Mouse (Mus musculus) lung, embryonic 15.5 days (tissue): ENCODE data around the gene Zfp950. TPM values are rescaled to one million over a fixed set of nuclear protein-coding genes. Genes with fewer than 3 reads are reported as not detected.
A peak's percentile ranks its signal among the peaks of the same experiment; 100 is the strongest.

Source experiments
- ATAC-seq: fragments of 200-750 bp; cut with Nextera tagmentation; 2 replicates; pipeline ENCODE4 v1.8.0; 2017; ENCODE audit warnings: moderate number of reproducible peaks, borderline replicate concordance; ENCODE audit not compliant: low FRiP score, low TSS enrichment; ENCODE audit errors: extremely low read depth
- H3K27ac ChIP-seq: fragments of 300-500 bp; sonication (generic); 2 replicates; pipeline ENCODE4 v1.5.1; 2015; ENCODE audit warnings: moderate library complexity, mild to moderate bottlenecking, inconsistent platforms
- H3K27me3 ChIP-seq: fragments of 300-500 bp; sonication (generic); 2 replicates; pipeline ENCODE4 v1.6.1; 2015; ENCODE audit warnings: inconsistent platforms
- H3K36me3 ChIP-seq: fragments of 300-500 bp; sonication (generic); 2 replicates; pipeline ENCODE4 v1.6.1; 2015; ENCODE audit warnings: inconsistent platforms
- H3K4me1 ChIP-seq: fragments of 300-500 bp; sonication (generic); 2 replicates; pipeline ENCODE4 v1.6.1; 2015; ENCODE audit warnings: inconsistent platforms
- H3K4me2 ChIP-seq: fragments of 300-500 bp; sonication (generic); 2 replicates; pipeline ENCODE4 v1.6.1; 2015; ENCODE audit warnings: inconsistent platforms, mild to moderate bottlenecking, moderate library complexity
- H3K4me3 ChIP-seq: fragments of 300-500 bp; sonication (generic); 2 replicates; pipeline ENCODE4 v1.5.1; 2015; ENCODE audit warnings: mild to moderate bottlenecking, inconsistent platforms
- H3K9ac ChIP-seq: fragments of 300-500 bp; sonication (generic); 2 replicates; pipeline ENCODE4 v1.6.1; 2015; ENCODE audit warnings: inconsistent platforms
- H3K9me3 ChIP-seq: fragments of 300-500 bp; sonication (generic); 2 replicates; pipeline ENCODE4 v1.6.1; 2016; ENCODE audit warnings: inconsistent platforms
- WGBS: fragments of 180-500 bp; shearing (Covaris S2); methylation state at CpG from one replicate; pipeline ENCODE4 v1.1.7; 2015; 5-methylcytosine and 5-hydroxymethylcytosine counted together
- polyA plus RNA-seq: library from polyadenylated mRNA; unstranded; fragments of >200 nt; fragmentation: Nextera tagmentation; extraction: Ambion mirVana; gene quantifications from 2 replicates; pipeline ENCODE4 v1.2.1, GENCODE M21; 2015

The Zfp950 gene
- polyA plus RNA-seq, 1 experiment from 2014 or later, result 35.5 TPM

GRCm38 (mm10) chr19:61090541-61090940, 50.1 kb downstream of the Zfp950 start:
- ATAC-seq, result no peak
- H3K27me3 ChIP-seq, result no peaks in the 10 kb centered on the region
- peaks cover 11% of the 10 kb centered on the region; the same call in 1 of the 2 replicates for H3K36me3 ChIP-seq
- 92% methylated on average over 4 of the region's 4 CpGs for WGBS
- H3K9me3 ChIP-seq, result no peaks in the 10 kb centered on the region
- no peaks in the 10 kb centered on the region for H3K4me1 ChIP-seq
- no peak overlapping the region for H3K4me3 ChIP-seq
- H3K4me2 ChIP-seq, result no peak overlapping the region
- no peak overlapping the region for H3K27ac ChIP-seq
- no peak overlapping the region for H3K9ac ChIP-seq

GRCm38 (mm10) chr19:61089001-61089400, 51.6 kb downstream of the Zfp950 start:
- Histone ChIP-seq H3K9me3 (no peaks in the 10 kb centered on the region), H3K36me3 (peaks cover 11% of the 10 kb centered on the region; the same call in 1 of the 2 replicates), H3K27ac (no peak overlapping the region), H3K4me1 (no peaks in the 10 kb centered on the region), H3K27me3 (no peaks in the 10 kb centered on the region), H3K9ac (no peak overlapping the region), H3K4me2 (no peak overlapping the region), H3K4me3 (no peak overlapping the region)
- ATAC-seq, result no peak
- 89% methylated on average over 3 of the region's 3 CpGs for WGBS

GRCm38 (mm10) chr19:61087781-61088180, 52.9 kb downstream of the Zfp950 start:
- H3K27me3 ChIP-seq, result no peaks in the 10 kb centered on the region
- ATAC-seq, result no peak
- 84% methylated on average over 1 of the region's 1 CpGs for WGBS

GRCm38 (mm10) chr19:61085217-61085616, 55.4 kb downstream of the Zfp950 start:
- Histone ChIP-seq H3K4me1 (no peaks in the 10 kb centered on the region), H3K4me2 (no peak overlapping the region), H3K36me3 (0 out of 2 replicates have a peak, but pooled peaks cover 8% of the 10 kb centered on the region), H3K27me3 (no peaks in the 10 kb centered on the region), H3K4me3 (no peak overlapping the region), H3K27ac (no peak overlapping the region), H3K9ac (no peak overlapping the region), H3K9me3 (no peaks in the 10 kb centered on the region)
- WGBS, result 68% methylated on average over 2 of the region's 2 CpGs
- no peak for ATAC-seq

More at GRCm38 (mm10) chr19:61087781-61088180, 52.9 kb downstream of the Zfp950 start:
- Histone ChIP-seq H3K36me3 (peaks cover 11% of the 10 kb centered on the region; the same call in 1 of the 2 replicates), H3K4me1 (no peaks in the 10 kb centered on the region), H3K9me3 (no peaks in the 10 kb centered on the region), H3K27ac (no peak overlapping the region), H3K4me3 (no peak overlapping the region), H3K4me2 (no peak overlapping the region), H3K9ac (no peak overlapping the region)

- ATAC-seq, result peak; percentile 68; the same call in 1 of the 2 replicates
- H3K27ac ChIP-seq, result no peak overlapping the region
- no peak overlapping the region for H3K4me2 ChIP-seq
- H3K4me3 ChIP-seq, result no peak overlapping the region
- H3K9me3 ChIP-seq, result no peaks in the 10 kb centered on the region
- no peaks in the 10 kb centered on the region for H3K27me3 ChIP-seq
- H3K4me1 ChIP-seq, result no peaks in the 10 kb centered on the region
- no peak overlapping the region for H3K9ac ChIP-seq
- H3K36me3 ChIP-seq, result 0 out of 2 replicates have a peak, but pooled peaks cover 8% of the 10 kb centered on the region
- 50% methylated on average over 4 of the region's 4 CpGs for whole genome bisulfite sequencing
Measured at GRCm38 (mm10) chr19:61084149-61084940, 56.3 kb downstream of the Zfp950 start.

GRCm38 (mm10) chr19:61083006-61083405, 57.6 kb downstream of the Zfp950 start:
- 0 out of 2 replicates have a peak, but pooled peaks cover 4% of the 10 kb centered on the region for H3K36me3 ChIP-seq
- no peak overlapping the region for H3K9ac ChIP-seq
- H3K4me3 ChIP-seq, result no peak overlapping the region
- H3K27ac ChIP-seq, result no peak overlapping the region
- H3K4me2 ChIP-seq, result no peak overlapping the region
- H3K4me1 ChIP-seq, result no peaks in the 10 kb centered on the region
- no peaks in the 10 kb centered on the region for H3K9me3 ChIP-seq
- no peaks in the 10 kb centered on the region for H3K27me3 ChIP-seq
- no peak for ATAC-seq
- WGBS, result 91% methylated on average over 8 of the region's 8 CpGs

GRCm38 (mm10) chr19:61080251-61080749, 60.3 kb downstream of the Zfp950 start:
- no peaks in the 10 kb centered on the region for H3K36me3 ChIP-seq
- no peaks in the 10 kb centered on the region for H3K9me3 ChIP-seq
- H3K4me3 ChIP-seq, result no peak overlapping the region
- H3K27ac ChIP-seq, result no peak overlapping the region
- WGBS, result 77% methylated on average over 5 of the region's 5 CpGs
- no peaks in the 10 kb centered on the region for H3K27me3 ChIP-seq
- no peaks in the 10 kb centered on the region for H3K4me1 ChIP-seq
- H3K9ac ChIP-seq, result no peak overlapping the region
- no peak for ATAC-seq
- H3K4me2 ChIP-seq, result no peak overlapping the region

- Histone ChIP-seq H3K4me3 (no peak overlapping the region), H3K27ac (no peak overlapping the region), H3K9me3 (no peaks in the 10 kb centered on the region), H3K4me2 (no peak overlapping the region), H3K4me1 (no peaks in the 10 kb centered on the region), H3K36me3 (0 out of 2 replicates have a peak, but pooled peaks cover 2% of the 10 kb centered on the region), H3K9ac (no peak overlapping the region), H3K27me3 (no peaks in the 10 kb centered on the region)
- WGBS, result 84% methylated on average over 3 of the region's 3 CpGs
- no peak for ATAC-seq
Measured at GRCm38 (mm10) chr19:61078622-61079021, 62.0 kb downstream of the Zfp950 start.

GRCm38 (mm10) chr19:61065011-61065410, 75.6 kb downstream of the Zfp950 start:
- 93% methylated on average over 1 of the region's 1 CpGs for WGBS
- H3K4me3 ChIP-seq, result no peak overlapping the region
- no peak overlapping the region for H3K4me2 ChIP-seq
- no peaks in the 10 kb centered on the region for H3K4me1 ChIP-seq
- H3K36me3 ChIP-seq, result no peaks in the 10 kb centered on the region
- no peaks in the 10 kb centered on the region for H3K27me3 ChIP-seq
- ATAC-seq, result no peak
- H3K9me3 ChIP-seq, result no peaks in the 10 kb centered on the region
- no peak overlapping the region for H3K9ac ChIP-seq
- no peak overlapping the region for H3K27ac ChIP-seq

GRCm38 (mm10) chr19:61064386-61064785, 76.3 kb downstream of the Zfp950 start:
- no peaks in the 10 kb centered on the region for H3K9me3 ChIP-seq
- no peak overlapping the region for H3K9ac ChIP-seq
- H3K27me3 ChIP-seq, result no peaks in the 10 kb centered on the region
- no peak overlapping the region for H3K27ac ChIP-seq
- no peak for ATAC-seq
- WGBS, result 94% methylated on average over 3 of the region's 3 CpGs
- H3K4me2 ChIP-seq, result no peak overlapping the region
- H3K4me3 ChIP-seq, result no peak overlapping the region
- no peaks in the 10 kb centered on the region for H3K4me1 ChIP-seq
- no peaks in the 10 kb centered on the region for H3K36me3 ChIP-seq

- Histone ChIP-seq H3K27ac (peak overlapping the region; percentile 54), H3K4me3 (no peak overlapping the region), H3K9ac (no peak overlapping the region), H3K27me3 (no peaks in the 10 kb centered on the region), H3K4me1 (peaks cover 8% of the 10 kb centered on the region), H3K9me3 (no peaks in the 10 kb centered on the region), H3K36me3 (no peaks in the 10 kb centered on the region), H3K4me2 (no peak overlapping the region)
- WGBS, result 9% methylated on average over 3 of the region's 3 CpGs
- peak; percentile 81 for ATAC-seq
Measured at GRCm38 (mm10) chr19:61057581-61057980, 83.1 kb downstream of the Zfp950 start.

GRCm38 (mm10) chr19:61056783-61057410, 83.7 kb downstream of the Zfp950 start:
- Histone ChIP-seq H3K4me3 (no peak overlapping the region), H3K9ac (no peak overlapping the region), H3K27me3 (no peaks in the 10 kb centered on the region), H3K27ac (peak overlapping the region; percentile 36; the same call in 1 of the 2 replicates), H3K4me1 (peaks cover 8% of the 10 kb centered on the region), H3K4me2 (no peak overlapping the region), H3K36me3 (no peaks in the 10 kb centered on the region), H3K9me3 (no peaks in the 10 kb centered on the region)
- no peak for ATAC-seq
- 57% methylated on average over 5 of the region's 5 CpGs for WGBS
